Comparison of ENCODE assay signal across 9 mouse cellular contexts in the genomic region with DNA sequence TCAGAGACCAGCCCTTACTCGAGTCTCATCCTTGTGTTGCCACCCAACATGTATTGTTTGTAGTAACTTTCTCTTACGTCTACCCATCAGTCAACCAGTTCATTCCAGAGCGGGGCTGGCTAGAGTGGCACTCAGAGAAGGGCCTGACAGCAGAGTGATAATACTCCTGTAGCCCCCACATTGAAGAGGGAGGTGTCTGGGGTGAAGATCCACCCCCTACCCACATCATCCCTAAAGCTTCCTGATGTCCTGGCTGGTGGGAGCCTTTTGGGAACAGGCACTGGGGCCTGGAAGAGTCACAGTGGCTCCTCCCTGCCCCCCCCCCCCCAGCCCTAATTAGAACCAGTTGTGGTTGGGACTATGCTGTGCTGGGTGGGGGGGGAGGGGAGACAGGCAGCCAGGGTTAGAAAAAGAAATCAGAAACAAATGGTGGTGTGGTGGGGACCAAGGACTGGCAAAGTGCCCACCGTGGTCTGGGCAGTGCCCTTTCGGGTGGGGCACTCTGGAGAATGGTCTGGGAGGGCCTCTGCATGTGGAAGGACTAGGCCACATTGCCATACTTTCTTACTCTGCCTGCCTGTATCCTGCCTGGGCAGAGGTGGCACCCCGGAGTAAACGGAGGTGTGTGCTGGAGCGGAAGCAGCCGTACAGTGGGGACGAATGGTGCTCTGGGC. TPM values are rescaled to one million over a fixed set of nuclear protein-coding genes. Genes with fewer than 3 reads are reported as not detected.
DNase-seq lines count a peak whose midpoint lies in the region; ATAC-seq lines count a peak whose summit lies in the region.
"Had no signal": no experiment of that assay in that cellular context is flagged by ENCODE, and none has a peak within 500 bp of the region (broad histone marks: within the 10 kb centered on the region; RNA-seq: fewer than 3 reads in every experiment).

No protein-coding gene starts in this region.

- H3K4me3 ChIP-seq in heart, embryonic 10.5 days: peak overlapping the region; percentile 22; the same call in 1 of the 2 replicates
- no peak overlapping the region for H3K4me3 ChIP-seq in heart, embryonic 12.5 days
- no peak overlapping the region for H3K4me3 ChIP-seq in stomach, embryonic 16.5 days (replicated peaks; ENCODE audit: low read length)

- H3K4me2 ChIP-seq in heart, embryonic 12.5 days: peak overlapping the region; percentile 27
- H3K4me2 ChIP-seq in stomach, embryonic 16.5 days (ENCODE audit: low read depth, low read length): peak overlapping the region; percentile 7; the same call in 1 of the 2 replicates

- H3K9ac ChIP-seq in heart, embryonic 12.5 days: peak overlapping the region; percentile 35; the same call in 1 of the 2 replicates
- H3K9ac ChIP-seq in stomach, embryonic 16.5 days (ENCODE audit: low read length): no peak overlapping the region

- 39% methylated on average over 10 of the region's 10 CpGs for WGBS in heart, embryonic 10.5 days
- WGBS in heart, embryonic 12.5 days: 45% methylated on average over 10 of the region's 10 CpGs
- 51% methylated on average over 10 of the region's 10 CpGs for WGBS in stomach, embryonic 16.5 days

- no peak for DNase-seq in heart, embryonic 10.5 days (ENCODE audit: low spot score)
- DNase-seq in heart, postnatal 25 days (ENCODE audit: low spot score): no peak
- peak; percentile 8 for DNase-seq in ovary, adult 18-20 months (ENCODE audit: low spot score)
- DNase-seq in ovary, postnatal 14 days (ENCODE audit: low spot score): no peak
- no peak for DNase-seq in thymus, postnatal 25 days

- peak overlapping the region; percentile 92 for H3K27ac ChIP-seq in heart, embryonic 10.5 days
- H3K27ac ChIP-seq in heart, embryonic 12.5 days (ENCODE audit: poor library complexity, severe bottlenecking): peak overlapping the region; percentile 99; the same call in 1 of the 2 replicates
- H3K27ac ChIP-seq in stomach, embryonic 16.5 days (ENCODE audit: low read length): peak overlapping the region; percentile 98; the same call in 1 of the 2 replicates

- H3K36me3 ChIP-seq in heart, embryonic 10.5 days: peaks cover 37% of the 10 kb centered on the region
- peaks cover 46% of the 10 kb centered on the region for H3K36me3 ChIP-seq in heart, embryonic 12.5 days
- H3K36me3 ChIP-seq in stomach, embryonic 16.5 days (ENCODE audit: control insufficient read depth, insufficient read depth, low read length): peaks cover 8% of the 10 kb centered on the region; the same call in 1 of the 2 replicates

- peaks cover 70% of the 10 kb centered on the region for H3K4me1 ChIP-seq in heart, embryonic 10.5 days
- H3K4me1 ChIP-seq in heart, embryonic 12.5 days (replicated peaks): peaks cover 72% of the 10 kb centered on the region
- H3K4me1 ChIP-seq in stomach, embryonic 16.5 days (ENCODE audit: control insufficient read depth, insufficient read depth, low read length): peaks cover 53% of the 10 kb centered on the region

- H3K9me3 ChIP-seq in heart, embryonic 10.5 days: no peaks in the 10 kb centered on the region
- H3K9me3 ChIP-seq in heart, embryonic 12.5 days (replicated peaks): no peaks in the 10 kb centered on the region
- H3K9me3 ChIP-seq in stomach, embryonic 16.5 days (replicated peaks; ENCODE audit: control insufficient read depth, low read length): no peaks in the 10 kb centered on the region

- intact Hi-C loops in heart, postnatal 25 days (cut with DNase I): loop anchor here (5.0 kb wide), 1 partner anchor 151 kb away; no protein-coding TSS in a partner anchor

- no peaks in the 10 kb centered on the region for H3K27me3 ChIP-seq in heart, embryonic 10.5 days (ENCODE audit: insufficient read depth, poor library complexity, severe bottlenecking)
- H3K27me3 ChIP-seq in heart, embryonic 12.5 days (replicated peaks): no peaks in the 10 kb centered on the region
- no peaks in the 10 kb centered on the region for H3K27me3 ChIP-seq in stomach, embryonic 16.5 days (ENCODE audit: control insufficient read depth, insufficient read depth, low read length)

- ATAC-seq in heart, embryonic 12.5 days (ENCODE audit: insufficient number of reproducible peaks, low FRiP score): no peak
- no peak for ATAC-seq in stomach, embryonic 16.5 days (ENCODE audit: insufficient read depth, low FRiP score)
- ATAC-seq in megakaryocyte progenitor cell, adult 5-6 weeks (replicated peaks; ENCODE audit: poor library complexity): no peak

RNA-seq across cellular contexts. Expression of a gene that starts 18.7 kb away (rescaled TPM):
- 7.6 and 9.6 TPM in 2 replicates for polyA plus RNA-seq in heart, embryonic 10.5 days (2016; fragmentation: Nextera tagmentation; extraction: Ambion mirVana)
- total RNA-seq in heart, postnatal 25 days (2021): 10 to 100 TPM; 44.9 to 57.6 TPM
- 11.3 and 12.3 TPM in 2 replicates for polyA plus RNA-seq in heart, embryonic 12.5 days (2016; fragmentation: Nextera tagmentation; extraction: Ambion mirVana)
- 9.0 and 10.6 TPM in 2 replicates for polyA plus RNA-seq in stomach, embryonic 16.5 days (2015; fragmentation: Nextera tagmentation; extraction: Ambion mirVana)
- total RNA-seq in megakaryocyte progenitor cell, adult 5-6 weeks (2015): 4.3 and 4.5 TPM in 2 replicates
- 1.6 and 1.8 TPM in 2 replicates for total RNA-seq in megakaryocyte progenitor cell, adult 5-6 weeks (2017)

RNA-seq across cellular contexts. Expression of a gene that starts 46.6 kb away (rescaled TPM):
- 0.26 TPM in 1 of 2 replicates, not detected in the other for polyA plus RNA-seq in heart, embryonic 10.5 days (2016; fragmentation: Nextera tagmentation; extraction: Ambion mirVana)
- total RNA-seq in heart, postnatal 25 days (2021): not detected
- 0.42 TPM in 1 of 2 replicates, not detected in the other for polyA plus RNA-seq in heart, embryonic 12.5 days (2016; fragmentation: Nextera tagmentation; extraction: Ambion mirVana)
- polyA plus RNA-seq in stomach, embryonic 16.5 days (2015; fragmentation: Nextera tagmentation; extraction: Ambion mirVana): 31.1 and 39.0 TPM in 2 replicates
- total RNA-seq in megakaryocyte progenitor cell, adult 5-6 weeks (2015): not detected in 2 replicates
- total RNA-seq in megakaryocyte progenitor cell, adult 5-6 weeks (2017): not detected in 2 replicates
- total RNA-seq: hematopoietic stem cell, adult 5-6 weeks had no signal

Comparison
In these comparisons a context has a peak if more than half of its experiments do, and no peak if none do; other contexts are left out.
1. RNA of a gene that starts 46.6 kb away (polyA plus RNA-seq): 31.1 to 39.0 TPM in stomach, embryonic 16.5 days; 0.42 TPM in heart, embryonic 12.5 days and 0.26 TPM in heart, embryonic 10.5 days; every median in the first group is over 10 times any median in the second.
2. Peak in every context shown above with its lines, with median percentiles within 50 percentile points of each other: H3K27ac ChIP-seq.